Mouse (Mus musculus) cerebellum, postnatal 4 days (tissue): ENCODE results near the gene Olfr665.
"Not testable (repeated sequence)": the region's sequence is repeated elsewhere in the genome, so short reads cannot be mapped to it uniquely, and the experiment has no call there.

ENCODE experiments used
- DNase-seq, 2 experiments: peaks; one replicate each; pipeline ENCODE4 v3.0.0; 2022; ENCODE audit warnings: low spot score in 2 of 2, mixed read lengths in 1 of 2

Olfr665 gene

DNA sequence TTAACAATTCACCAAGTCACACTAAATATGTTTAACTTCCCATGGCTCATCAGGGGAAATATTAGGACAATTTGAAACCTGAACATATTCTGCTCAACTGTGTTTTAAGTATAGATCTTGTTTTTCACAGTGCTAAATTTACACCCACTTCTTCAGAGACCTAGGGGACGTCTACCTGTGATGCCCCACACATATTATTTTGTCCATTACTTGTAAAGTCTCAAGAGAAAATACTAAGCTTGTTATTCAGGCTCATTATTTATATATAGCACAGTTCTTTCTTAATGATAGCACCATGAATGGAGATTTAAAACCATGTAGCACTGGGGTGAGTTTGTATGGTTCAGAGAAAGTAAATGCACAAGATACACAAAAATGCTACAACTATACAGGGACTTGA lies at the start of gene Olfr665:
TSS of gene Olfr665 (plus strand) at position 301 of the 400 bp plus-strand sequence.
- DNase-seq, result no peak

DNA sequence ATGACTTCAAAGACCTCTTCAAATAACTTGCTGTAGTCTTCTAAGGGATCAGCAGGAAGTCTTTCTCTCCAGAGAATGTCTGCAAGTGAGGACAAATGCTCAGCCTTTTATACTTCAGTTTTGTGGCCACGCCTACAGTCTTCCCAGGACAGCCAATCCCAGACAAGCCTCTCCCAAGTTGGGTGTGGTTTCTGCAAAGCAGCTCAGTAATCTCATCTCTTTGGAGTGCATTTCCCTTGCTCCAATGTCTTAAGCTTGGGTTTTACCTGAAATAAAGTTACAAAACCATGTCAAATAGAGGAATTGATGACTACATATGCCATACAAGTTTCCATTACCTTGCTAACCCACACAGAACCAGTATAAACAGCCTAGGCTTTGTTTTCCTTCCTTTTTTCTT lies 35.3 kb upstream of the Olfr665 start, which contains the start of gene Usp17lb:
TSS of gene Usp17lb (minus strand) at position 101 of the 400 bp plus-strand sequence.
- no peak for DNase-seq

DNA sequence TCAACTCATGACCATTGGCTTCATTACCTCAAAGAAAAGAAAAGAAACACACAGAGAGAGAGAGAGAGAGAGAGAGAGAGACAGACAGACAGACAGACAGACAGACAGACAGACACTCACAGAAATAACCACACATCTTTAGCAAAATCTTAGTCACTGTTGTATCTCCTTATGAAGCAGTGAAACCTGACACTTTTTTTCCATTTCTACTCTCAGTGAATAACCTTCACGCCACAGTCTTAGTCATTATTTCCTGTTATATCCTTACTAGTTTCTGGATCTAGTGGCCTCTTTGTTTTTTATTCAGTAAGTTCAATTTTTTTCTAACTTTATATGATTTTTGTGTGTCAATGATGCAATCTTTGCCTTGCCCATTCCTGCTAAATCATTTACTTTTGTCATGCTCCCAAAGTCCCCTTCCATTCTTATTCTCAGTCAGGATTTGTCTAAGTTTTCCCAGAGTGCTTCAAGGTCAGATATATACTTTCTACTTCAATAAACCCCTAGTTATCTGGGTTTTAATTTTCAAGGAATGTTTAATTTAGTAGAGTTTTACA lies 34.0 kb upstream of the Olfr665 start:
- DNase-seq, result no peak

DNA sequence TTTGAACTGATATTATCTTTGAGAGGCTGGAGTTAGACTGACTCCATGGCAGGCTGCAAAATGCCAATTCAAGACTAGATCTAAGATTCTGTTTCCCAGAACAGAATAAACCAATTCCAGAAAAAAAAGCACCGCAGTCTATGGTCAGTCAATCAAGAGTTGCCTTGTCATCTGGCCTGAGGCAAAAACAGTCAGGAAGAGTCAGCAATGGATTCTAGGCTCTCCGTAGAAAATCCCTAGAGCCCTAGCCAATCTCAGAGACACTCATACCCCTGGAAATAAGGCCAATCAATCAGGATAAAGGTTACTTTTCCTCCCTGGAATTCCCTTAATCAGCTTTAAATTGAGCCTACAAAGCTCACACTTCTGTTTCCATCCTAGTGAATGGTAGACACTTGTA lies 26.3 kb upstream of the Olfr665 start:
- not testable (repeated sequence) for DNase-seq

DNA sequence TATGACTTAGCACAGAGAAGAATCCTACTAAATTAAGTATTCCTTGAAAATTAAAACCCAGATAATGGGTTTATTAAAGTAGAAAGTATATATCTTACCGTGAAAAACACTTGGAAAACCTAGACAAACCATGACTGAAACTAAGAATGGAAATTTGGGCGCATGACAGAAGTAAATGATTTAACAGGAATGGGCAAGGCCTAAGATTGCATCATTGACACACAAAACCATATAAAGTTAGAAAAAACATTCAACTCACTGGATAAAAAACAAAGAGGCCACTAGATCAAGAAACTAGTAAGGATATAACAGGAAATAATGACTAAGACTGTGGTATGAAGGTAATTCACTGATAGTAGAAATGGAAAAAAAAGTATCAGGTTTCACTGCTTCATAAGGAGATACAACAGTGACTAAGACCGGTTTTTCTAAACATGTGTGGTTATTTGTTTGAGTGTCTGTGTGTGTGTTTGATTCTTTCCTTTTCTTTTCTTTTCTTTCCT lies 22.5 kb upstream of the Olfr665 start:
- no peak for DNase-seq

DNA sequence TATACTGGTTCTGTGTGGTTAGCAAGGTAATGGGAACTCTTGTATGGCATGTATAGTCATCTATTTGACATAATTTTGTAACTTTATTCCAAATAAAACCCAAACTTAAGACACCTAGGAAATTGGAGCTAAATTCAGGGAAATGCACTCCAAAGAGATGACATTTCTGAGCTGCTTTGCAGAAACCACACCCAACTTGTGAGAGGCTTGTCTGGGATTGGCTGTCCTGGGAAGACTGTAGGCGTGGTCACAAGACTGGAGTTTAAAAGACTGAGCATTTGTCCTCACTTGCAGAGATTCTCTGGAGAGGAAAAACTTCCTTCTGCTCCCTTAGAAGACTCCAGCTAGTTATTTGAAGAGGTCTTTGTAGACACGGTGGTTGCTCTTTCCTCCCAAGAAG lies 21.1 kb upstream of the Olfr665 start, which contains the start of gene Usp17la:
TSS of gene Usp17la (plus strand) at position 301 of the 400 bp plus-strand sequence.
- DNase-seq, result not testable (repeated sequence)

DNA sequence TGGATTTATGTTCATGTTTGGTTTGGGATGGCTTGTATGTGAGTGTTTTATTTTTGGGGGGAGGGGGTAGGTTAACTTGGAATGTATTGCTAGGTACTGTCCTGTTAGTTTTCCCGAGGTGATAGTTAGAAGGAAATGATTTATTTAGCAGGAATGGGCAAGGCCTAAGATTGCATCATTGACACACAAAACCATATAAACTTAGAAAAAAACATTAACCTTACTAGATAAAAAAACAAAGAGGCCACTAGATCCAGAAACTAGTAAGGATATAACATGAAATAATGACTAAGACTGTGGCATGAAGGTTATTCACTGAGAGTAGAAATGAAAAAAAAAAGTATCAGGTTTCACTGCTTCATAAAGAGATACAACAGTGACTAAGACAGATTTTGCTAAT lies 20.1 kb upstream of the Olfr665 start:
- no peak for DNase-seq

DNA sequence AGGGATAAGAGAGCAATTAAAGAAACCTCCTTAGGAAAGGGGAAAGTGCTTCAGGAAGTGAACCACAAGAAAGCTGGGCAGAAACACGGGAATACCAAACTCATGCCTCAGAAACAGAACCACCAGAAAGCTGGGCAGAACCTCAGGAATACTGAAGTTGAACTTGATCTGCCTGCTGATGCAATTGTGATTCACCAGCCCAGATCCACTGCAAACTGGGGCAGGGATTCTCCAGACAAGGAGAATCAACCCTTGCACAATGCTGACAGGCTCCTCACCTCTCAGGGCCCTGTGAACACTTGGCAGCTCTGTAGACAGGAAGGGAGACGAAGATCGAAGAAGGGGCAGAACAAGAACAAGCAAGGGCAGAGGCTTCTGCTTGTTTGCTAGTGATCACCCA lies 16.4 kb upstream of the Olfr665 start:
- DNase-seq, result no peak

DNA sequence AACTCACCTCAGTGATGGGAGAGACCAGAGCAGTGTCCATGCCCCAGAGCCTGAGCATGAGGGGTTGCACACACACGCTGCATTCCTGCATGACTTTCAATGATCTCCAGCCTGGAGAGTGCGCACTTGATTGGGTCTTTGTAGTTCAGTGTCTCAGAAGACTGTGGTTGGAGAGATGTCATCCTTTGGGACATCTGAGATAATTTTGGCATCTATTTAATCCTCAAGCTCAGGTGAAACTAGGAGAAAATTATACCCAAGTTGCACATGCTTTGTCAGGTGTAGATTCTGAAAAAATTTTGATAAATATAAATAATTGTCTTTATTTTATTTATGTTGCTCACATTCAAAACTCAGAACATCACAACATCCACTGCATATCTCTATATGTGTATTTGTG lies 18.0 kb downstream of the Olfr665 start, which contains the start of gene Olfr666:
TSS of gene Olfr666 (minus strand) at position 101 of the 400 bp plus-strand sequence.
- no peak for DNase-seq

DNA sequence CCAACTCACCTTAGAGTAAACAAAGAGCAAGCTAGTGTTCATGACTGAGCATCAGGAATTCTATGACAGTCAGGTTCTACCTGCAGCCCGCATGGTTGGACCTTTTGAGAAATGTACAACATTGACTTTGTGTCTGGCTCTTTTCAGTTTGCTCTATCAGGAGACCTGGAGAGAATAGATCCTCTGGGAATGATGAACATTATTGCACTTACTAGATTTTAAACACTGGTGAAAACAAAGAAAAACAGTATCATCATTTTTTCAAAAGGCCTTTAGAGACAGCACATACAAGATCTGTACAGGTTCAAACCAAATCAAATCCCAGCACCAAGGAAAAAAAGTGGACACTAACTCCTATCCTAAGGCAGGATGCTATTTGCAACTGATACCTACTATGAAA lies 43.6 kb downstream of the Olfr665 start, which contains the start of gene Olfr667:
TSS of gene Olfr667 (minus strand) at position 101 of the 400 bp plus-strand sequence.
- no peak for DNase-seq

DNA sequence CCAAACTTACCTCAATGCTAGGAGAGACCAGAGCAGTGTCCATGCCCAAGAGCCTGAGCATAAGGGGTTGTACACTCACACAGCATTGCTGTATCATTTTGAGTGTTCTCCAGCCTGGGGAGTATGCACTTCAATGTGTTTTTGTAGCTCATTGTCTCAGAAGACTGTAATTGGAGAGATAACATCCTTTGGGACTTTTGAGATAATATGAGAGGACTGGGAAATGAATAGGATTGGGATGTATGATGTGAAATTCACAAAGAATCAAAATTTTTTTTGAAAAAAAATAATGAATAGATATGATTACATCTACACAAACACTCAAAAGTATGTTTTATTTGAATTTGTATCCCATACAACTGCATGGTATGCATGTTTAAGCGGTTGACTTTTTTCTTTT lies 50.1 kb downstream of the Olfr665 start, which contains the start of gene Olfr668:
TSS of gene Olfr668 (minus strand) at position 101 of the 400 bp plus-strand sequence.
- DNase-seq, result no peak
